Mouse (Mus musculus) C2C12 (cell line): ENCODE results near the gene Dnajc16.

Experiments
- CEBPB ChIP-seq: IDR thresholded peaks from one replicate; pipeline ENCODE4 v1.6.1; 2011; ENCODE audit warnings: low read depth, mild to moderate bottlenecking, control low read depth, moderate library complexity
- CTCF ChIP-seq: IDR thresholded peaks from one replicate; pipeline ENCODE4 v1.5.1; 2011; ENCODE audit not compliant: control insufficient read depth, insufficient read depth, insufficient read length
- FOSL1 ChIP-seq: IDR thresholded peaks from one replicate; pipeline ENCODE4 v1.8.0; 2011; ENCODE audit warnings: mild to moderate bottlenecking, low read length; ENCODE audit not compliant: poor library complexity, insufficient read depth, severe bottlenecking
- MAX ChIP-seq: IDR thresholded peaks from one replicate; pipeline ENCODE4 v1.6.1; 2011; ENCODE audit warnings: mild to moderate bottlenecking, control low read depth

DNA sequence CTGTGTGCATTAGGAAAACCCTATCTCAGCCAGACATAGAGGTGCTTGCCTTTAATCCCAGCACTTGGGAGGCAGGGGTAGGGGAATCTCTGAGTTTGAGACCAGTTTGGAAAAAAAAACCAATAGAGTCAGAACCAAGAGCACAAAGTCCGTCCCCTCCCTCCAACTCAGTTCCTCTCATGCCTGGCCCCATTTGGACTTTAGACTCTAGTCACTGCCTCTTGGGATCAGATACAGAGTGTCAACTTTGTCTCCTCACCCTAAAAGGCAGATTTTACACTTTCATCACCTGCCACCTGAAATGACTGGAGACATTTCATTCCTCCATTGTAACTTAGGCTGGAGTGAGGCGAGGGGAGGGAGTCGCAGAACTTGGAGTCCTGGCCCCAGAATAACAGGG, 61.5 kb downstream of the Dnajc16 start:
- TF ChIP-seq CTCF (no peak), FOSL1 (no peak), CEBPB (no peak), MAX (no peak)
